Mouse (Mus musculus): ENCODE measurements at regions not wholly inside any gene's neighbourhood (a gene's known extent, or its start where the extent isn't known, plus 50 kb on each side); places are given as distances from the start of the nearest gene placed in this dataset.

DNA sequence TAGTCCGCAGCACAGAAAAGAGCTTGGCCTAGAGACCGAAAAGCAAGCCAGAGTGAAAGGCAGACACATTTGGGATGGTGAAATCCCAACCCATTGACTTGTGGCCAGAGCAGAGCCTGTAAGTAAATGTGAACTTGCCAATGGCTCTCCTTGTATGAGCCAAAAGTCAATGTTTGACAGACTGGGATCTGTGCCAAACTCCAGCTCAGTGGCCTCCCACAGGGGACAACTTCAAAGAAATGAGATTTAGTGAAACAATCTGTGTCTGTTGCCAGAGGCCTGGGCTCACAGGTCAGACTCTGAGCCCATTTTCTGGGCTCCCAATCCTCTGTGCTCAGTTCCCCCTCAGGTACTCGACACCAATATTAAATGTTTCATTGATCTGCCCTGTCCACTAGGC lies 274.9 kb downstream of the Gm11361 start:
- WGBS, result 48% methylated on average over 3 of the region's 3 CpGs
- ATAC-seq (ENCODE audit: low FRiP score, low read depth) (no peak), DNase-seq (ENCODE audit: low spot score) (peak; percentile 74)
- no peak overlapping the region for H3K9ac ChIP-seq (ENCODE audit: low read depth, low read length, severe bottlenecking)
- peaks cover 10% of the 10 kb centered on the region for H3K4me1 ChIP-seq (ENCODE audit: control insufficient read depth, insufficient read depth, low read length)
- no peak overlapping the region for H3K4me2 ChIP-seq (replicated peaks; ENCODE audit: low read depth, low read length, severe bottlenecking)
- no peak for TF ChIP-seq POLR2A (IDR thresholded peaks at IDR 0.05; ENCODE audit: borderline replicate concordance, extremely low read depth, insufficient read depth, insufficient read length)
- 0 out of 2 replicates have a peak overlapping the region, but pooled peaks have one; percentile 13 for H3K27ac ChIP-seq (replicated peaks; ENCODE audit: low read depth, low read length)
- no peaks in the 10 kb centered on the region for H3K27me3 ChIP-seq (ENCODE audit: control insufficient read depth, insufficient read depth, low read length)
- H3K36me3 ChIP-seq (ENCODE audit: control insufficient read depth, insufficient read depth, low read length), result peaks cover 5% of the 10 kb centered on the region; the same call in 1 of the 2 replicates
- H3K4me3 ChIP-seq (replicated peaks; ENCODE audit: low read length), result no peak overlapping the region
- H3K9me3 ChIP-seq (ENCODE audit: control insufficient read depth, low read length), result 0 out of 2 replicates have a peak, but pooled peaks cover 4% of the 10 kb centered on the region

DNA sequence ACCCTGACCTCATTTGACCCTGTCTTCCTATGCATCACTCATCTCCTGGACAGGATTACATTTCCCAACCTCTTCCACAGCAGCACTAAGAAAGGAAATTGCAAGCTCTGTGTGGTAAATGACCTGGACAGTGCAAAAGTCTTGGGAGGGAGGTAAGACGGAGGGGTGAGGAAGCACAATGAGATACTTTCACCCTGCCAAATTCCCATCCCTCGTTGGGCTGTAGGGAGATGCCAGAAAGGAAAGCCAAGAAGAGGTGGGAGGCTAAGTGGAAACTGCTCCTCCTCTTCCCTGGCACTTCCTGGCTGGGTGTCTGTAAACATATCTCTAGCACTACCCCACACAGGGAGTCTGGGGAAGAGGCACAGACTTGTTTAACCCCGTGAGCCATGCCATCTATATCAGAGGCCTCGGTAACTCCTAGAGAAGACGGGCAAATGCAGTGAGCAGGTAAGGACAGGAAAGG lies 274.2 kb downstream of the Gm11361 start:
- Histone ChIP-seq H3K36me3 (ENCODE audit: control insufficient read depth, insufficient read depth, low read length) (peaks cover 5% of the 10 kb centered on the region; the same call in 1 of the 2 replicates), H3K4me3 (replicated peaks; ENCODE audit: low read length) (no peak overlapping the region), H3K27me3 (ENCODE audit: control insufficient read depth, insufficient read depth, low read length) (no peaks in the 10 kb centered on the region), H3K4me1 (ENCODE audit: control insufficient read depth, insufficient read depth, low read length) (peaks cover 10% of the 10 kb centered on the region), H3K27ac (replicated peaks; ENCODE audit: low read depth, low read length) (0 out of 2 replicates have a peak overlapping the region, but pooled peaks have one; percentile 13), H3K4me2 (replicated peaks; ENCODE audit: low read depth, low read length, severe bottlenecking) (no peak overlapping the region), H3K9me3 (ENCODE audit: control insufficient read depth, low read length) (0 out of 2 replicates have a peak, but pooled peaks cover 4% of the 10 kb centered on the region), H3K9ac (ENCODE audit: low read depth, low read length, severe bottlenecking) (no peak overlapping the region)
- no peak for TF ChIP-seq POLR2A (IDR thresholded peaks at IDR 0.05; ENCODE audit: borderline replicate concordance, extremely low read depth, insufficient read depth, insufficient read length)
- ATAC-seq (ENCODE audit: low FRiP score, low read depth) (no peak), DNase-seq (ENCODE audit: low spot score) (no peak)
- 80% methylated on average over 5 of the region's 5 CpGs for WGBS

DNA sequence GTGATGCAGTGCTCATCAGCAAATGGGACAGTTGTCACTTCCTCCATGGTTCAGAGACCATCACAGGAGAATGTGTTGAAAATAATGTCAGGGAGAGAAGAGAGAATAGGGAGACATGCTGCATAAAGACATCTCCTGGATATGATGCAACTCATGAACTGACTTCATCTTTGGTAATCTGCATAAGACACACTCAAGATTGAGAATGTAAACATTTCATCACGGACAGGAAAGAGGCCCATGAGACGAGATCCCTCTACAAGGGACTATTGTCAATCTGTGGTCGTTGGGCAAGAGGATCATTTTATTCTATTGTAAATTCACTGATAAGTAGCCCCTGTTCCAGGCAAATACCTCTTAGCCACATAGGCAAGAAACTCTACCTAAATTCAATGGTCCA lies 273.6 kb downstream of the Gm11361 start:
- ATAC-seq (ENCODE audit: low FRiP score, low read depth) (no peak), DNase-seq (ENCODE audit: low spot score) (no peak)
- no peak for TF ChIP-seq POLR2A (IDR thresholded peaks at IDR 0.05; ENCODE audit: borderline replicate concordance, extremely low read depth, insufficient read depth, insufficient read length)
- Histone ChIP-seq H3K36me3 (ENCODE audit: control insufficient read depth, insufficient read depth, low read length) (peaks cover 5% of the 10 kb centered on the region; the same call in 1 of the 2 replicates), H3K9ac (ENCODE audit: low read depth, low read length, severe bottlenecking) (no peak overlapping the region), H3K9me3 (ENCODE audit: control insufficient read depth, low read length) (0 out of 2 replicates have a peak, but pooled peaks cover 4% of the 10 kb centered on the region), H3K4me2 (replicated peaks; ENCODE audit: low read depth, low read length, severe bottlenecking) (no peak overlapping the region), H3K27ac (replicated peaks; ENCODE audit: low read depth, low read length) (no peak overlapping the region), H3K27me3 (ENCODE audit: control insufficient read depth, insufficient read depth, low read length) (no peaks in the 10 kb centered on the region), H3K4me1 (ENCODE audit: control insufficient read depth, insufficient read depth, low read length) (peaks cover 10% of the 10 kb centered on the region), H3K4me3 (replicated peaks; ENCODE audit: low read length) (no peak overlapping the region)
- WGBS, result 93% methylated on average over 3 of the region's 3 CpGs

DNA sequence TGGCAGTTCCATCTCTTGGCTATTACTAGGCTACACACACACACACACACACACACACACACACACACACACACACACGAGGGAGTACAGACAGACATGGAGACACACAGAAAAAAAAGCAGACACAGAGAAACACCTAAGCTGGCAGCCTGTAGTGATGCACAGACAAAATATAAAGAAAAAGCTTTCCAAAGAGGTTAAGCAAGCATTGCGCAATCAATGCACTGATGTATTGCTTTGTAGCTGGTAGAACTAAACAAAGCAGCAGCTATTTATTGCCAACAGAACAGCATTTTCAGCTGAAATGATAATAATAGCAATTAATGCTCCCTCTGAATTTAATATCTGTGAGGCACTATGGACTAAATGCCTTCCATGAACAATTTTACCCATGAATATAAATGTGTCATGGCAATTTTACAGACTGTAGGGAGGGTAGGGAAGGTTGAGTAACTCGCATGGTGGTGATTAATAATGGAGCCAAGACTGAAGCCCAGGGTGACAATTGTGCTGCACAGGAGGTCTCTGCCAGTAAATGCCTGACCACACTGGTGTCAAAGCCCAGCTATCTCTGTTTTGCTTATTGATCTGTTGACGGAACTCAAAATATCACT lies 271.7 kb downstream of the Gm11361 start:
- Histone ChIP-seq H3K9ac (ENCODE audit: low read depth, low read length, severe bottlenecking) (no peak overlapping the region), H3K4me2 (replicated peaks; ENCODE audit: low read depth, low read length, severe bottlenecking) (no peak overlapping the region), H3K27me3 (ENCODE audit: control insufficient read depth, insufficient read depth, low read length) (no peaks in the 10 kb centered on the region), H3K4me1 (ENCODE audit: control insufficient read depth, insufficient read depth, low read length) (peaks cover 10% of the 10 kb centered on the region), H3K9me3 (ENCODE audit: control insufficient read depth, low read length) (0 out of 2 replicates have a peak, but pooled peaks cover 4% of the 10 kb centered on the region), H3K4me3 (replicated peaks; ENCODE audit: low read length) (no peak overlapping the region), H3K27ac (replicated peaks; ENCODE audit: low read depth, low read length) (no peak overlapping the region), H3K36me3 (ENCODE audit: control insufficient read depth, insufficient read depth, low read length) (peaks cover 5% of the 10 kb centered on the region; the same call in 1 of the 2 replicates)
- WGBS, result 88% methylated on average over 4 of the region's 4 CpGs
- DNase-seq (ENCODE audit: low spot score) (no peak), ATAC-seq (ENCODE audit: low FRiP score, low read depth) (no peak)
- TF ChIP-seq POLR2A (IDR thresholded peaks at IDR 0.05; ENCODE audit: borderline replicate concordance, extremely low read depth, insufficient read depth, insufficient read length), result no peak

DNA sequence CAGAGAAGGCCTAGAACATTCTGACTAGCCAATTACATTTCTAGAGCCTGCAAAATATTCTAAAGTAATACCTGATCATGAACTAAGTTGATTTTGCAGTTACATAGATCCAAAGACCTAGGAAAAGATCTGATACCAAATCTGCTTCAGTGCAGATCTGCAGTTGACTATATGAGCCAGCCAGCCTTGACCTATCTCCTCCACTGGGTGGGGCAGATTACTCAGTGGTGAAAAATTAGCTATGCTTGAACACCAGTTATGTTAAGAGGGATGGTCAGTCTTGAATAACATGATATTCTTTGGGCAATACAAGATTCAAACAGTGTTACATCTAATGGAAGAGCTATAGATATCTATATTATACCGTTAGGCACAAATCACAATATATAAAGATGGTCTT lies 269.0 kb downstream of the Gm11361 start:
- DNase-seq (ENCODE audit: low spot score) (no peak), ATAC-seq (ENCODE audit: low FRiP score, low read depth) (no peak)
- Histone ChIP-seq H3K36me3 (ENCODE audit: control insufficient read depth, insufficient read depth, low read length) (peaks cover 5% of the 10 kb centered on the region; the same call in 1 of the 2 replicates), H3K9ac (ENCODE audit: low read depth, low read length, severe bottlenecking) (no peak overlapping the region), H3K27me3 (ENCODE audit: control insufficient read depth, insufficient read depth, low read length) (no peaks in the 10 kb centered on the region), H3K4me1 (ENCODE audit: control insufficient read depth, insufficient read depth, low read length) (peaks cover 6% of the 10 kb centered on the region; the same call in 1 of the 2 replicates), H3K4me3 (replicated peaks; ENCODE audit: low read length) (no peak overlapping the region), H3K4me2 (replicated peaks; ENCODE audit: low read depth, low read length, severe bottlenecking) (no peak overlapping the region), H3K27ac (replicated peaks; ENCODE audit: low read depth, low read length) (no peak overlapping the region), H3K9me3 (ENCODE audit: control insufficient read depth, low read length) (0 out of 2 replicates have a peak, but pooled peaks cover 4% of the 10 kb centered on the region)
- TF ChIP-seq POLR2A (IDR thresholded peaks at IDR 0.05; ENCODE audit: borderline replicate concordance, extremely low read depth, insufficient read depth, insufficient read length), result no peak
- WGBS, result 92% methylated on average over 1 of the region's 1 CpGs
